Mouse (Mus musculus): ENCODE results near the gene Fam120a. TPM values are rescaled to one million over a fixed set of nuclear protein-coding genes. Genes with fewer than 3 reads are reported as not detected.

Gene Fam120a
- polyA plus RNA-seq, 1 experiment from 2014 or later: 24.3 TPM

GRCm38 (mm10) chr13:48869950-48870770 is 97.7 kb downstream of the Fam120a start:
- no peaks in the 10 kb centered on the region for H3K27me3 ChIP-seq (ENCODE audit: control insufficient read depth, insufficient read depth, low read length)
- H3K9ac ChIP-seq (replicated peaks; ENCODE audit: low read length): peak overlapping the region; percentile 99
- ATAC-seq (replicated peaks; ENCODE audit: insufficient number of reproducible peaks, low FRiP score, low TSS enrichment, low read depth): peak; percentile 54; the same call in 1 of the 2 replicates
- no peaks in the 10 kb centered on the region for H3K9me3 ChIP-seq (replicated peaks; ENCODE audit: control insufficient read depth, low read length)
- peak overlapping the region; percentile 69 for H3K27ac ChIP-seq (replicated peaks; ENCODE audit: low read depth, low read length)
- H3K36me3 ChIP-seq (replicated peaks; ENCODE audit: control insufficient read depth, insufficient read depth, low read depth, low read length): no peaks in the 10 kb centered on the region
- under 1% methylated on average over 55 of the region's 102 CpGs for WGBS
- peak overlapping the region; percentile 96 for H3K4me3 ChIP-seq (ENCODE audit: low read depth, low read length)
- peak; percentile 41 for DNase-seq (ENCODE audit: low spot score)
- peak overlapping the region; percentile 85 for H3K4me2 ChIP-seq (ENCODE audit: low read depth, low read length)
- peaks cover 16% of the 10 kb centered on the region for H3K4me1 ChIP-seq (ENCODE audit: control insufficient read depth, insufficient read depth, low read length)

DNA sequence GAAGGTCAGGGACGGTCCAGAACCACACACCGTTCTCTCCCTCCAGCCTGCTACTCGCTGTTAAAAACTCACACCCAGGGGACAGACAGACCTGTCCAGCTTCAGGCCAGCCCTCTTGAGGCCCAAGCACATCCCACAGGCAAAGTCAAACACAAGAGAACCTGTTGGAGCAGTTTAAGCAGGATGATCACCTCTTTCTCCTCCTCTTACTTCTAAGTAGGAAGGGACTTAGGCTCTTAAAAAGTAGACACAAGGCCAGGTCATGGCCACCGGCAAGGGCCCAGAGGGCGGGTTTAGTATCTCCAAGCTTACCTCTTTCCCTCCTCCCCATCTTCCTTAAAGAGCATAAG is 98.2 kb downstream of the Fam120a start:
- H3K4me3 ChIP-seq (ENCODE audit: low read depth, low read length): peak overlapping the region; percentile 96
- 8% methylated on average over 5 of the region's 5 CpGs for WGBS
- H3K4me1 ChIP-seq (ENCODE audit: control insufficient read depth, insufficient read depth, low read length): peaks cover 16% of the 10 kb centered on the region
- peak; percentile 34 for DNase-seq (ENCODE audit: low spot score)
- peak overlapping the region; percentile 85 for H3K4me2 ChIP-seq (ENCODE audit: low read depth, low read length)
- H3K27me3 ChIP-seq (ENCODE audit: control insufficient read depth, insufficient read depth, low read length): no peaks in the 10 kb centered on the region
- H3K9ac ChIP-seq (replicated peaks; ENCODE audit: low read length): peak overlapping the region; percentile 99
- ATAC-seq (replicated peaks; ENCODE audit: insufficient number of reproducible peaks, low FRiP score, low TSS enrichment, low read depth): no peak
- no peaks in the 10 kb centered on the region for H3K9me3 ChIP-seq (replicated peaks; ENCODE audit: control insufficient read depth, low read length)
- no peaks in the 10 kb centered on the region for H3K36me3 ChIP-seq (replicated peaks; ENCODE audit: control insufficient read depth, insufficient read depth, low read depth, low read length)
- peak overlapping the region; percentile 69 for H3K27ac ChIP-seq (replicated peaks; ENCODE audit: low read depth, low read length)

- no peak for DNase-seq (ENCODE audit: low spot score)
- H3K27ac ChIP-seq (replicated peaks; ENCODE audit: low read depth, low read length): no peak overlapping the region
- peak overlapping the region; percentile 99 for H3K9ac ChIP-seq (replicated peaks; ENCODE audit: low read length)
- 17% methylated on average over 5 of the region's 5 CpGs for WGBS
- ATAC-seq (replicated peaks; ENCODE audit: insufficient number of reproducible peaks, low FRiP score, low TSS enrichment, low read depth): no peak
- no peaks in the 10 kb centered on the region for H3K36me3 ChIP-seq (replicated peaks; ENCODE audit: control insufficient read depth, insufficient read depth, low read depth, low read length)
- peak overlapping the region; percentile 85 for H3K4me2 ChIP-seq (ENCODE audit: low read depth, low read length)
- no peaks in the 10 kb centered on the region for H3K9me3 ChIP-seq (replicated peaks; ENCODE audit: control insufficient read depth, low read length)
- no peaks in the 10 kb centered on the region for H3K27me3 ChIP-seq (ENCODE audit: control insufficient read depth, insufficient read depth, low read length)
- H3K4me3 ChIP-seq (ENCODE audit: low read depth, low read length): peak overlapping the region; percentile 96
- H3K4me1 ChIP-seq (ENCODE audit: control insufficient read depth, insufficient read depth, low read length): peaks cover 16% of the 10 kb centered on the region
Measured at GRCm38 (mm10) chr13:48869088-48869487, 98.7 kb downstream of the Fam120a start.

- WGBS: 76% methylated on average over 12 of the region's 12 CpGs
- DNase-seq (ENCODE audit: low spot score): no peak
- no peaks in the 10 kb centered on the region for H3K36me3 ChIP-seq (replicated peaks; ENCODE audit: control insufficient read depth, insufficient read depth, low read depth, low read length)
- ATAC-seq (replicated peaks; ENCODE audit: insufficient number of reproducible peaks, low FRiP score, low TSS enrichment, low read depth): no peak
- H3K4me2 ChIP-seq (ENCODE audit: low read depth, low read length): no peak overlapping the region
- H3K27me3 ChIP-seq (ENCODE audit: control insufficient read depth, insufficient read depth, low read length): no peaks in the 10 kb centered on the region
- H3K27ac ChIP-seq (replicated peaks; ENCODE audit: low read depth, low read length): no peak overlapping the region
- H3K4me1 ChIP-seq (ENCODE audit: control insufficient read depth, insufficient read depth, low read length): peaks cover 10% of the 10 kb centered on the region
- no peaks in the 10 kb centered on the region for H3K9me3 ChIP-seq (replicated peaks; ENCODE audit: control insufficient read depth, low read length)
- H3K9ac ChIP-seq (replicated peaks; ENCODE audit: low read length): no peak overlapping the region
- no peak overlapping the region for H3K4me3 ChIP-seq (ENCODE audit: low read depth, low read length)
Measured at GRCm38 (mm10) chr13:48864673-48865356, 103.0 kb downstream of the Fam120a start.

GRCm38 (mm10) chr13:48863556-48863955 is 104.3 kb downstream of the Fam120a start:
- DNase-seq (ENCODE audit: low spot score): no peak
- Histone ChIP-seq H3K4me1 (ENCODE audit: control insufficient read depth, insufficient read depth, low read length) (no peaks in the 10 kb centered on the region; the same call in 1 of the 2 replicates), H3K4me2 (ENCODE audit: low read depth, low read length) (no peak overlapping the region), H3K27me3 (ENCODE audit: control insufficient read depth, insufficient read depth, low read length) (no peaks in the 10 kb centered on the region), H3K27ac (replicated peaks; ENCODE audit: low read depth, low read length) (no peak overlapping the region), H3K9ac (replicated peaks; ENCODE audit: low read length) (no peak overlapping the region), H3K9me3 (replicated peaks; ENCODE audit: control insufficient read depth, low read length) (no peaks in the 10 kb centered on the region), H3K36me3 (replicated peaks; ENCODE audit: control insufficient read depth, insufficient read depth, low read depth, low read length) (no peaks in the 10 kb centered on the region), H3K4me3 (ENCODE audit: low read depth, low read length) (no peak overlapping the region)
- ATAC-seq (replicated peaks; ENCODE audit: insufficient number of reproducible peaks, low FRiP score, low TSS enrichment, low read depth): no peak
- 67% methylated on average over 9 of the region's 9 CpGs for WGBS

- Histone ChIP-seq H3K27ac (replicated peaks; ENCODE audit: low read depth, low read length) (no peak overlapping the region), H3K9ac (replicated peaks; ENCODE audit: low read length) (no peak overlapping the region), H3K4me2 (ENCODE audit: low read depth, low read length) (no peak overlapping the region), H3K9me3 (replicated peaks; ENCODE audit: control insufficient read depth, low read length) (no peaks in the 10 kb centered on the region), H3K36me3 (replicated peaks; ENCODE audit: control insufficient read depth, insufficient read depth, low read depth, low read length) (no peaks in the 10 kb centered on the region), H3K4me3 (ENCODE audit: low read depth, low read length) (no peak overlapping the region), H3K27me3 (ENCODE audit: control insufficient read depth, insufficient read depth, low read length) (no peaks in the 10 kb centered on the region), H3K4me1 (ENCODE audit: control insufficient read depth, insufficient read depth, low read length) (no peaks in the 10 kb centered on the region)
- 79% methylated on average over 1 of the region's 1 CpGs for WGBS
- no peak for ATAC-seq (replicated peaks; ENCODE audit: insufficient number of reproducible peaks, low FRiP score, low TSS enrichment, low read depth)
- DNase-seq (ENCODE audit: low spot score): no peak
Measured at GRCm38 (mm10) chr13:48861913-48862312, 105.9 kb downstream of the Fam120a start.

GRCm38 (mm10) chr13:48858779-48859178 is 109.0 kb downstream of the Fam120a start:
- DNase-seq (ENCODE audit: low spot score) (no peak), ATAC-seq (replicated peaks; ENCODE audit: insufficient number of reproducible peaks, low FRiP score, low TSS enrichment, low read depth) (no peak)
- Histone ChIP-seq H3K9ac (replicated peaks; ENCODE audit: low read length) (no peak overlapping the region), H3K4me3 (ENCODE audit: low read depth, low read length) (no peak overlapping the region), H3K36me3 (replicated peaks; ENCODE audit: control insufficient read depth, insufficient read depth, low read depth, low read length) (no peaks in the 10 kb centered on the region), H3K27ac (replicated peaks; ENCODE audit: low read depth, low read length) (no peak overlapping the region), H3K9me3 (replicated peaks; ENCODE audit: control insufficient read depth, low read length) (no peaks in the 10 kb centered on the region), H3K4me1 (ENCODE audit: control insufficient read depth, insufficient read depth, low read length) (no peaks in the 10 kb centered on the region; the same call in 1 of the 2 replicates), H3K27me3 (ENCODE audit: control insufficient read depth, insufficient read depth, low read length) (no peaks in the 10 kb centered on the region), H3K4me2 (ENCODE audit: low read depth, low read length) (no peak overlapping the region)
- WGBS: 65% methylated on average over 4 of the region's 4 CpGs

DNA sequence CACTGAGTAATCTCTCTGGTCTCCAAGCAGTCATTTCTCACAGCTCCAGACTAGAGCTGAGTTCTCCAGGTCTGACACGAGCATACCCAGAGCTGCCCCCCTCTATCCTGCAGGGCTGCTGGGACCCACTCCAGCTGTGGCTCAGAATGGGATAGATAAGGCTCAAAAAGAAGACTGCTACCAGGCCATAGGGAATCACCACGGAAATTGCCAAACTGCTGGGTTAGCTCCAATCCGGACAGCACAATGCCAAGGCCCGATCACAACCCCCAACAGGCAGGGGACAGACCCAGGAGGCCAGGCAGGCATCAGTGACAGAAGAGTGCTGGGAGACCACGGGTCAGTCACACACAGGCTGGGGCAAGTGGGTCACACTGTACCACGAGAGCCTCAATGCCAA is 109.8 kb downstream of the Fam120a start:
- Histone ChIP-seq H3K27ac (replicated peaks; ENCODE audit: low read depth, low read length) (no peak overlapping the region), H3K4me3 (ENCODE audit: low read depth, low read length) (no peak overlapping the region), H3K4me1 (ENCODE audit: control insufficient read depth, insufficient read depth, low read length) (no peaks in the 10 kb centered on the region; the same call in 1 of the 2 replicates), H3K4me2 (ENCODE audit: low read depth, low read length) (no peak overlapping the region), H3K9me3 (replicated peaks; ENCODE audit: control insufficient read depth, low read length) (no peaks in the 10 kb centered on the region), H3K36me3 (replicated peaks; ENCODE audit: control insufficient read depth, insufficient read depth, low read depth, low read length) (no peaks in the 10 kb centered on the region), H3K27me3 (ENCODE audit: control insufficient read depth, insufficient read depth, low read length) (no peaks in the 10 kb centered on the region), H3K9ac (replicated peaks; ENCODE audit: low read length) (no peak overlapping the region)
- no peak for ATAC-seq (replicated peaks; ENCODE audit: insufficient number of reproducible peaks, low FRiP score, low TSS enrichment, low read depth)
- WGBS: 67% methylated on average over 6 of the region's 6 CpGs
- DNase-seq (ENCODE audit: low spot score): no peak
